Mouse (Mus musculus) liver, embryonic 14.5 days (tissue): ENCODE measurements around the gene Gm5416.
"Not testable (repeated sequence)": the region's sequence is repeated elsewhere in the genome, so short reads cannot be mapped to it uniquely, and the experiment has no call there.

Experiments
- CTCF ChIP-seq: IDR thresholded peaks from 2 replicates; pipeline ENCODE4 v1.5.1; 2016; ENCODE audit warnings: antibody characterized with exemption, low read depth, control low read depth
- EP300 ChIP-seq: IDR thresholded peaks from 2 replicates; pipeline ENCODE4 v1.6.1; 2016; ENCODE audit warnings: antibody characterized with exemption, low read depth

GRCm38 (mm10) chr16:36205684-36206083 is 4.5 kb upstream of the Gm5416 start:
- TF ChIP-seq CTCF, EP300: not testable (repeated sequence)
